Mouse (Mus musculus) liver, embryonic 14.5 days (tissue): ENCODE measurements around the gene Pdcd1lg2. TPM values are rescaled to one million over a fixed set of nuclear protein-coding genes. Genes with fewer than 3 reads are reported as not detected.

Source experiments
- ATAC-seq: fragments of 200-750 bp; cut with Nextera tagmentation; 2 replicates; pipeline ENCODE4 v1.8.0; 2017; ENCODE audit warnings: moderate number of reproducible peaks, mild to moderate bottlenecking, moderate library complexity; ENCODE audit not compliant: insufficient read depth
- DNase-seq, 3 experiments: peaks; one replicate each; pipeline ENCODE4 v3.0.0-alpha.2; 2012 to 2013; ENCODE audit warnings: low read depth in 3 of 3, low spot score in 3 of 3
- H3K27ac ChIP-seq: fragments of 300-500 bp; sonication (generic); 2 replicates; pipeline ENCODE4 v1.5.1; 2014; ENCODE audit warnings: moderate library complexity, mild to moderate bottlenecking, control low read depth, inconsistent platforms
- H3K27me3 ChIP-seq: fragments of 300-500 bp; sonication (generic); 2 replicates; pipeline ENCODE4 v1.6.1; 2014; ENCODE audit warnings: mild to moderate bottlenecking, low read length, moderate library complexity; ENCODE audit not compliant: control insufficient read depth, insufficient read depth
- H3K36me3 ChIP-seq: fragments of 300-500 bp; sonication (generic); replicated peaks from 2 replicates; pipeline ENCODE4 v1.6.1; 2014; ENCODE audit warnings: low read depth; ENCODE audit not compliant: control insufficient read depth, insufficient read depth
- H3K4me1 ChIP-seq, 2 experiments: fragments of 200-500 bp in 1 of 2; fragments of 300-500 bp in 1 of 2; sonication (generic) in 1 of 2; replicated peaks; 2 replicates each; pipeline ENCODE4 v1.6.1; 2012 to 2014; ENCODE audit warnings: antibody characterized with exemption in 1 of 2, inconsistent platforms in 1 of 2, low read length in 1 of 2; ENCODE audit not compliant: control insufficient read depth in 2 of 2, insufficient read depth in 2 of 2
- H3K4me2 ChIP-seq: fragments of 300-500 bp; sonication (generic); 2 replicates; pipeline ENCODE4 v1.6.1; 2014; ENCODE audit warnings: low read depth, mild to moderate bottlenecking, control low read depth, moderate library complexity
- H3K4me3 ChIP-seq, 2 experiments: fragments of 200-500 bp in 1 of 2; fragments of 300-500 bp in 1 of 2; sonication (generic) in 1 of 2; 2 replicates each; pipeline ENCODE4 v1.5.1; 2012 to 2014; ENCODE audit warnings: low read depth in 2 of 2, low read length in 2 of 2, mild to moderate bottlenecking in 2 of 2, control low read depth in 1 of 2, inconsistent platforms in 1 of 2, moderate library complexity in 1 of 2; ENCODE audit not compliant: insufficient read depth in 1 of 2
- H3K9ac ChIP-seq: fragments of 300-500 bp; sonication (generic); replicated peaks from 2 replicates; pipeline ENCODE4 v1.6.1; 2014; ENCODE audit warnings: mild to moderate bottlenecking, control low read depth, moderate library complexity
- H3K9me3 ChIP-seq: fragments of 300-500 bp; sonication (generic); 2 replicates; pipeline ENCODE4 v1.6.1; 2016; ENCODE audit warnings: low read length, mixed read lengths; ENCODE audit not compliant: control insufficient read depth
- CTCF ChIP-seq: IDR thresholded peaks from 2 replicates; pipeline ENCODE4 v1.5.1; 2016; ENCODE audit warnings: antibody characterized with exemption, low read depth, control low read depth
- EP300 ChIP-seq: IDR thresholded peaks from 2 replicates; pipeline ENCODE4 v1.6.1; 2016; ENCODE audit warnings: antibody characterized with exemption, low read depth
- WGBS: fragments of 180-500 bp; shearing (Covaris S2); extraction: QIAGEN DNeasy Blood & Tissue Kit; methylation state at CpG from one replicate; pipeline ENCODE4 v1.1.7; 2014; ENCODE audit not compliant: insufficient replicate concordance; 5-methylcytosine and 5-hydroxymethylcytosine counted together
- polyA plus RNA-seq, 2 experiments: library from polyadenylated mRNA; depleted of rRNA in 1 of 2; stranded (reverse) in 1 of 2; unstranded in 1 of 2; fragments of >200 nt; fragmentation: Nextera tagmentation in 1 of 2; extraction: Ambion mirVana in 1 of 2; gene quantifications; 2 replicates each; pipeline versions ENCODE4 v1.2.1 to v1.2.3; 2012 to 2014

Pdcd1lg2 gene
- polyA plus RNA-seq, 2 experiments, result 0.02 TPM; not detected in 1

- Histone ChIP-seq H3K4me1 (peaks cover 0 to 16% of the 10 kb centered on the region in 2 experiments; a peak in 2 of 4 replicates), H3K9ac (no peak overlapping the region), H3K27me3 (no peaks in the 10 kb centered on the region), H3K4me3 (no peak overlapping the region), H3K27ac (no peak overlapping the region), H3K36me3 (no peaks in the 10 kb centered on the region), H3K4me2 (no peak overlapping the region), H3K9me3 (no peaks in the 10 kb centered on the region)
- ATAC-seq (no peak), DNase-seq (no peak)
- WGBS, result 57% methylated on average over 3 of the region's 3 CpGs
- no peak for TF ChIP-seq CTCF
- TF ChIP-seq EP300, result no peak
Measured at GRCm38 (mm10) chr19:29489785-29490284, 79.1 kb downstream of the Pdcd1lg2 start.

GRCm38 (mm10) chr19:29491467-29491866 lies 80.7 kb downstream of the Pdcd1lg2 start:
- TF ChIP-seq EP300, result no peak
- no peak for TF ChIP-seq CTCF
- no peak overlapping the region for H3K9ac ChIP-seq
- peaks cover 2 to 16% of the 10 kb centered on the region in 2 experiments; a peak in 3 of 4 replicates for H3K4me1 ChIP-seq
- no peaks in the 10 kb centered on the region for H3K27me3 ChIP-seq
- H3K4me2 ChIP-seq, result no peak overlapping the region
- H3K9me3 ChIP-seq, result no peaks in the 10 kb centered on the region
- H3K36me3 ChIP-seq, result no peaks in the 10 kb centered on the region
- no peak overlapping the region for H3K27ac ChIP-seq
- ATAC-seq (no peak), DNase-seq (no peak)
- H3K4me3 ChIP-seq, result no peak overlapping the region
- 66% methylated on average over 9 of the region's 9 CpGs for WGBS

GRCm38 (mm10) chr19:29494454-29494853 lies 83.7 kb downstream of the Pdcd1lg2 start:
- Histone ChIP-seq H3K9me3 (no peaks in the 10 kb centered on the region), H3K4me3 (no peak overlapping the region), H3K4me1 (peaks cover 14 to 23% of the 10 kb centered on the region in 2 experiments), H3K27ac (no peak overlapping the region), H3K9ac (no peak overlapping the region), H3K4me2 (no peak overlapping the region), H3K27me3 (no peaks in the 10 kb centered on the region), H3K36me3 (no peaks in the 10 kb centered on the region)
- 68% methylated on average over 4 of the region's 4 CpGs for WGBS
- DNase-seq (no peak), ATAC-seq (no peak)
- no peak for TF ChIP-seq EP300
- TF ChIP-seq CTCF, result no peak

- no peak for DNase-seq
- Histone ChIP-seq H3K36me3 (no peaks in the 10 kb centered on the region), H3K4me3 (no peak overlapping the region), H3K9me3 (no peaks in the 10 kb centered on the region), H3K9ac (no peak overlapping the region), H3K4me1 (peaks cover 14 to 22% of the 10 kb centered on the region in 2 experiments), H3K27ac (no peak overlapping the region), H3K27me3 (no peaks in the 10 kb centered on the region), H3K4me2 (no peak overlapping the region)
- ATAC-seq, result no peak
- WGBS, result 62% methylated on average over 6 of the region's 6 CpGs
- no peak for TF ChIP-seq CTCF
- TF ChIP-seq EP300, result no peak
Measured at GRCm38 (mm10) chr19:29496001-29496597, 85.4 kb downstream of the Pdcd1lg2 start.

- no peak overlapping the region for H3K4me3 ChIP-seq
- no peak for TF ChIP-seq EP300
- no peak for TF ChIP-seq CTCF
- no peak overlapping the region for H3K27ac ChIP-seq
- peaks cover 14 to 22% of the 10 kb centered on the region in 2 experiments for H3K4me1 ChIP-seq
- no peaks in the 10 kb centered on the region for H3K27me3 ChIP-seq
- H3K9me3 ChIP-seq, result no peaks in the 10 kb centered on the region
- ATAC-seq, result peak; percentile 29
- DNase-seq, result peak in 1 of 3 experiments; percentile 35
- H3K4me2 ChIP-seq, result no peak overlapping the region
- H3K36me3 ChIP-seq, result no peaks in the 10 kb centered on the region
- no peak overlapping the region for H3K9ac ChIP-seq
- WGBS, result 36% methylated on average over 7 of the region's 7 CpGs
Measured at GRCm38 (mm10) chr19:29496786-29497557, 86.3 kb downstream of the Pdcd1lg2 start.
